Mouse (Mus musculus): ENCODE measurements around the gene Eya4. TPM values are rescaled to one million over a fixed set of nuclear protein-coding genes. Genes with fewer than 3 reads are reported as not detected.

Eya4 gene
- total and polyA plus RNA-seq, 3 experiments, result 0.24 to 0.46 TPM; not detected in 1

- no peaks in the 10 kb centered on the region for H3K27me3 ChIP-seq (ENCODE audit: control insufficient read depth in 1 of 2, insufficient read depth in 2 of 2, low read length in 2 of 2)
- H3K4me3 ChIP-seq (ENCODE audit: control insufficient read depth in 1 of 2, insufficient read depth in 1 of 2, low read depth in 2 of 2, low read length in 2 of 2), result no peak overlapping the region
- no peak for TF ChIP-seq CTCF (IDR thresholded peaks at IDR 0.05 in 2 of 3, conservative IDR thresholded peaks at IDR 0.05 in 1 of 3; ENCODE audit: control insufficient read depth in 1 of 3, insufficient read depth in 1 of 3, low read depth in 2 of 3, low read length in 3 of 3, poor library complexity in 1 of 3, severe bottlenecking in 1 of 3)
- TF ChIP-seq MAX (IDR thresholded peaks at IDR 0.05; ENCODE audit: low read length), result no peak
- no peak for TF ChIP-seq SIN3A (IDR thresholded peaks at IDR 0.05; ENCODE audit: low read length)
- no peak for TF ChIP-seq USF2 (IDR thresholded peaks at IDR 0.05; ENCODE audit: borderline replicate concordance in 1 of 2, insufficient read depth in 1 of 2, low read depth in 1 of 2, low read length in 2 of 2)
- TF ChIP-seq KAT2A (conservative IDR thresholded peaks at IDR 0.05; ENCODE audit: low read depth, low read length), result no peak
- no peak for TF ChIP-seq ELF1 (IDR thresholded peaks at IDR 0.05; ENCODE audit: low read depth, low read length)
- TF ChIP-seq SMC3 (IDR thresholded peaks at IDR 0.05; ENCODE audit: low read depth, low read length), result no peak
- TF ChIP-seq MYB (IDR thresholded peaks at IDR 0.05; ENCODE audit: low read depth, low read length), result no peak
- no peak for TF ChIP-seq TAL1 (IDR thresholded peaks at IDR 0.05; ENCODE audit: low read length)
- TF ChIP-seq CHD2 (IDR thresholded peaks at IDR 0.05; ENCODE audit: low read length), result no peak
- no peak for TF ChIP-seq UBTF (IDR thresholded peaks at IDR 0.05; ENCODE audit: borderline replicate concordance, insufficient read depth, low read depth, low read length)
- no peak for TF ChIP-seq USF1 (IDR thresholded peaks at IDR 0.05; ENCODE audit: low read depth, low read length)
- H3K4me1 ChIP-seq (ENCODE audit: control insufficient read depth in 1 of 2, insufficient read depth in 2 of 2, low read length in 2 of 2), result no peaks in the 10 kb centered on the region
- no peak for DNase-seq (ENCODE audit: low read depth, low spot score)
- no peaks in the 10 kb centered on the region for H3K9me3 ChIP-seq (replicated peaks; ENCODE audit: insufficient read depth, low read length)
- no peaks in the 10 kb centered on the region for H3K79me2 ChIP-seq (ENCODE audit: control insufficient read depth, insufficient read depth, low read length, poor library complexity)
- no peaks in the 10 kb centered on the region for H3K36me3 ChIP-seq (ENCODE audit: control insufficient read depth in 1 of 2, insufficient read depth in 2 of 2, low read length in 2 of 2)
- H3K9ac ChIP-seq (ENCODE audit: control insufficient read depth, low read depth, low read length, poor library complexity, severe bottlenecking), result no peak overlapping the region
- no peak overlapping the region for H3K27ac ChIP-seq (ENCODE audit: control insufficient read depth, low read depth, low read length)
These were observed 165.2 kb downstream of the Eya4 start for GRCm38 (mm10) chr10:23185391-23185790.

- no peak overlapping the region for H3K4me3 ChIP-seq (ENCODE audit: control insufficient read depth in 1 of 2, insufficient read depth in 1 of 2, low read depth in 2 of 2, low read length in 2 of 2)
These were observed 168.8 kb downstream of the Eya4 start for GRCm38 (mm10) chr10:23181572-23182493.

More at GRCm38 (mm10) chr10:23181572-23182493, 168.8 kb downstream of the Eya4 start:
- DNase-seq (ENCODE audit: low read depth, low spot score), result no peak
- TF ChIP-seq SIN3A (IDR thresholded peaks at IDR 0.05; ENCODE audit: low read length), result no peak
- TF ChIP-seq ZC3H11A (IDR thresholded peaks at IDR 0.05; ENCODE audit: low read depth, low read length), result no peak
- TF ChIP-seq MYB (IDR thresholded peaks at IDR 0.05; ENCODE audit: low read depth, low read length), result no peak
- no peak for TF ChIP-seq ZMIZ1 (IDR thresholded peaks at IDR 0.05; ENCODE audit: low read depth, low read length)
- no peak for TF ChIP-seq NELFE (IDR thresholded peaks at IDR 0.05; ENCODE audit: low read depth, low read length)
- no peak for TF ChIP-seq BHLHE40 (IDR thresholded peaks at IDR 0.05; ENCODE audit: borderline replicate concordance, low read depth, low read length)
- TF ChIP-seq MYC (IDR thresholded peaks at IDR 0.05; ENCODE audit: low read depth, low read length), result no peak
- TF ChIP-seq POLR2AphosphoS5 (IDR thresholded peaks at IDR 0.05; ENCODE audit: borderline replicate concordance, low read depth, low read length), result no peak
- no peak for TF ChIP-seq TCF12 (IDR thresholded peaks at IDR 0.05; ENCODE audit: low read depth, low read length)
- no peak for TF ChIP-seq SMC3 (IDR thresholded peaks at IDR 0.05; ENCODE audit: low read depth, low read length)
- no peak for TF ChIP-seq MAZ (IDR thresholded peaks at IDR 0.05; ENCODE audit: low read depth, low read length)
- no peak for TF ChIP-seq MEF2A (IDR thresholded peaks at IDR 0.05; ENCODE audit: extremely low read depth, insufficient replicate concordance, low read depth, low read length, poor library complexity, severe bottlenecking)
- no peak for TF ChIP-seq CHD1 (IDR thresholded peaks at IDR 0.05; ENCODE audit: low read depth, low read length)
- TF ChIP-seq GATA1 (IDR thresholded peaks at IDR 0.05; ENCODE audit: low read depth, low read length), result no peak
- no peak for TF ChIP-seq RCOR1 (IDR thresholded peaks at IDR 0.05; ENCODE audit: low read depth, low read length)
- TF ChIP-seq POLR2AphosphoS2 (IDR thresholded peaks at IDR 0.05; ENCODE audit: low read length), result no peak
- no peak for TF ChIP-seq RAD21 (IDR thresholded peaks at IDR 0.05; ENCODE audit: low read depth, low read length)
- TF ChIP-seq ZNF384 (IDR thresholded peaks at IDR 0.05; ENCODE audit: low read depth, low read length), result no peak
- no peak for TF ChIP-seq TAL1 (IDR thresholded peaks at IDR 0.05; ENCODE audit: low read length)
- H3K9me3 ChIP-seq (replicated peaks; ENCODE audit: insufficient read depth, low read length), result no peaks in the 10 kb centered on the region
- H3K4me1 ChIP-seq (ENCODE audit: control insufficient read depth in 1 of 2, insufficient read depth in 2 of 2, low read length in 2 of 2), result no peaks in the 10 kb centered on the region
- H3K9ac ChIP-seq (ENCODE audit: control insufficient read depth, low read depth, low read length, poor library complexity, severe bottlenecking), result no peak overlapping the region
- H3K79me2 ChIP-seq (ENCODE audit: control insufficient read depth, insufficient read depth, low read length, poor library complexity), result no peaks in the 10 kb centered on the region
- H3K27me3 ChIP-seq (ENCODE audit: control insufficient read depth in 1 of 2, insufficient read depth in 2 of 2, low read length in 2 of 2), result no peaks in the 10 kb centered on the region
- no peaks in the 10 kb centered on the region for H3K36me3 ChIP-seq (ENCODE audit: control insufficient read depth in 1 of 2, insufficient read depth in 2 of 2, low read length in 2 of 2)
- H3K27ac ChIP-seq (ENCODE audit: control insufficient read depth, low read depth, low read length), result no peak overlapping the region
